Mouse (Mus musculus) kidney, postnatal 10 days (tissue): Measurements from ENCODE around the gene Tmem206.

ENCODE experiments used
- DNase-seq: peaks from one replicate; pipeline ENCODE4 v3.0.0; 2021; ENCODE audit warnings: mixed read lengths

Tmem206 gene

DNA sequence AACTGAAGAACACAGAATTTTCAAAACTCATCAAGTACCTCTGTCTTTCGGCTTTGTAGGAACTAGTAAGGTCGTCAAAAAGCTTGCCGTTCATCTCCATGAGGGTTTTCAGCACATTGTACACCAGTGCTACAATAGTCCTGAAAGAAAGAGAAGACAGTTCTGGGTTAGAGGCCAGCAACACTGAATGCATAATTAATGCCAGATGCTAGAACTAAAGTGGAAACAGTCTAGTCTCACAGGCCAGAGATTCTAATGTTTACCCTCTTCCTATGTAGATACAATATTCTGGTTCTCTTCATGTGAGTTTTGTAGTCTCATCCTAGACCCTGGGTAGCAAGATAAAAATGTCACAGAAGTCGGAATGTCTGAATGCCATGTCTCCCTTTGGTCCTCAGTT lies 28.1 kb downstream of the Tmem206 start:
- DNase-seq: no peak

DNA sequence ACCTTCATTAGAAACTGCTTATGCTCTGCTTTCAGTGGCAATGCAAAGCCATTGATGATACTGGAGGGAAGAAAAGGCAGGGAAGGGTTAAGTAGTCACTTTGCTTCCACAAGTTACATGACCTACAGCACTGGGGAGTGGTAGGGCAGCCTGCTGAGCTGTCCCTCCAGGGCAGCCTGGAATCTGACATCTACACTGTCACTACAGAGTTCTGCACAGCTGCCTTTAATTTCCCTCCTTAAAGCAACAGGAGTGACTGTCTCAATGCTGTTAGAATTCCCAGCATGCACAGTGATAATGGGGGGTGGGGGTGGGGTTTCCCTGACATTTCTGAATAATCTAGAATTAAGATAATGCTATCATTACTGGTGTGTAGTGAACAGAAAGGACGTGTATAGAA lies 31.2 kb downstream of the Tmem206 start:
- DNase-seq: no peak

DNA sequence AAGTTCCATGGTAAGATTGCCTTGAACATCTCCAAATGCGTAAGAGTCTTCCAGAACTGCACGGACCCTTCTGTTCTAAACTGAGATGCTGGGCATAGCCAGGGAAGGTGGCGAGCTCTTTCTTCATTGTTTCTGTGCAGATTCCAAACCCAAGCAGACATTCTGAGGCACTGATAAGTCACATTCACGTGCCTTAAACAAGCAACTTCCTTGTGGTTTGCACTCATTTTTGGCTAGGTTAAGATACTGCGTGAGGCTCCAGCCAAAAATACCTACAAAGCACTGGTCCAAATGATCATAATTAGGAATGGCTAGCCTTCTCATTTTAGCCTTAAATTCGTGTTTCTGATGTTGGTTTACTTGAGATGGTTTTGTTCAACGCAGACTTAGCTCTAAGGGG lies 33.8 kb downstream of the Tmem206 start:
- no peak for DNase-seq

DNA sequence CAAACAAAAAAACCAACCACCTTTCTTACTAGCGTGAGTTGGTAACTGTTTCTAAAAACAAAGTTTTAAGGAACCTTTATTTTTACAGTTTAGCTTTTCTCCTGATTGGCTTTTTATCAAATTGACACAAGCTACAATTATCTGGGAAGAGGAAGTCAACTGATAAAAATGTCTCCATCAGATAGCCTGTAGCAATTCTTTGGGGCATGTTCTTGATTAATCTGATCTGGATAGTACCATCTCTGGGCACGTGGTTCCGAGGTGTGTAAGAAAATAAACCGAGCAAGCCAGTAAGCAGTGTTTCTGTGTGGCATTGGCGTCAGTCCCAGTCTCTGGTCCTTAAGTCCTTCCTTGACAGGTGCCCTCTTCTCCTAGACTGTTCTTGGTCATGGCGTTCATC lies 36.7 kb downstream of the Tmem206 start:
- DNase-seq: no peak

DNA sequence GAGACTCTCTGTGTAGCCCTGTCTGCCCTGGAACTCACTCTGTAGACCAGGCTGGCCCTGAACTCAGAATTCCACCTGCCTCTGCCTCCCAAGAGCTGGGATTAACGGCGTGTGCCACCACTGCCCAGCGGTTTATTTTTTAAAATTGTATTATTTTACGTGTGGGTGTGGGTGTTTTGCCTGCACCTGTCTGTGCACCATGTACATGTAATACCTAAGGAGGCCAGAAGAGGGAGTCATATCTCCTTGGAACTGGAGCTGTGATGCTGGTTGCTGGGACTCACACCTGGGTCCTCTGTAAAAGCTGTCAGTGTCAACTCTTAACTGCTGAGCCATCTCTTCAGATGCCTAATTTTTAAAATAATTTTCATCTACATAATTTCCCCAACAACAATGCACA lies 38.8 kb downstream of the Tmem206 start:
- peak; percentile 27 for DNase-seq

DNA sequence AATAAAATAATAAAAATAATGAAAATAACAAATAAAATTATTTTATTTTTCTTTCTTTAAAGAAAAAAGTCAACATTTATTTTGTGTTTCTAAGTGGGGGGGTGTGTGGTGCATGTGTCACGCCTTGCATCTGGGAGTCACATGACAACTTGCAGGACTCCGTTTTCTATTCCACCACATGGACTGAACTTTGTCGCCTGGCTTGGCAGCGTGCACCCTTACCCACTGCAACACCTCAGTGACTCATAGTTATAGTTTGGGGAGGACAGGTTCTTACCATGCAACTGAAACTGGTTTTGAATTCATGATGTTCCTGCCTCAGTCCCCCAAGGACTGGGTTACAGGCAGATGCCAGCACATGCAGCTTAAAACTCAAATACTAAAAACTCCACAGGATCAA lies 42.5 kb downstream of the Tmem206 start:
- DNase-seq: peak; percentile 31

DNA sequence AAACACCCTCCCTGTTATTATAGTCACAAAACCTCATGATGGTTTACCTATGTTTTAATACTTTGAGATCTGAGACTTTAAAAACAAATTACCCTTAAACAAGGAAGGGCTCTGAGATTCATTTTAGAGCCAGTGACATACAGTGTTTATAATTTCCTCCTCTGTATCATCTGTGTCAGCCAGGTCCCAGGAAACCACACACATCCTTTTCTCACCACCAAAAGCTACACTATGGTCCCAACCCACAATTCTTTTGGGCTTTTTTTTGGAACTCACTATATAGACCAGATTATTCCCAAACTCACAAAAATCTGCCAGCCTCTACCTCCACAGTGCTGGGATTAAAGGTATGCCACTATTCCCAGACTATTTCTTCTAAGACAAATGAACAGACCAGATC lies 43.4 kb downstream of the Tmem206 start:
- no peak for DNase-seq

DNA sequence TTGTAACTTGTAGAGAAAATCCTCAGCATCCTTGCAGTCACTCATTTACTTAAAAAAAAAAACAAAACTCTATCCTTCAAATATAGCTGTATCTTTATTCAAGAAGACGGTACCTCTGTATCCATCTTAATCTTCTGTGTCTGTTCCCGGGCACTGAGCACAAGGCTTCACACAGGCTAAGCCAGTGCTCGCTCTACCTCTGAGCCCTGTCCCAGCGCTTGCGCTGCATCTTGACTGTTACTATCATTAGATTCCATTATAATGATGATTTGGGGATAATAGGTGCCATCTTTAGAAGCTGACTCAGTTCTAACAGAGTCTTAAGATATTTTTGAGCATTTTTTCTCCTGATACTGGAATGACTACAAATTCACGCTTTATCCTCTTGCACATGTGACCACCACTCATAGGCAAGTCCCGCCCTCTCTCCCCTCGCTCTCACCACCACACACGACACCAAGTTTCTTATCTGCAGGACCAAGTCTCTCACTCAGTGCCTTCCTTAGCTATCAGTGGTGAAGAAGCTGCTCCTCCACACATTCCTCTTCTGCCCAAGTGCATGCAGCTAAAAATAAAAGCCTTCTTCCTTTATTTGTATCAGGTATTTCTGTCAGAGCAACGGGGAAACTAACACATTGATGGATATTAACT lies 49.4 kb downstream of the Tmem206 start:
- no peak for DNase-seq

DNA sequence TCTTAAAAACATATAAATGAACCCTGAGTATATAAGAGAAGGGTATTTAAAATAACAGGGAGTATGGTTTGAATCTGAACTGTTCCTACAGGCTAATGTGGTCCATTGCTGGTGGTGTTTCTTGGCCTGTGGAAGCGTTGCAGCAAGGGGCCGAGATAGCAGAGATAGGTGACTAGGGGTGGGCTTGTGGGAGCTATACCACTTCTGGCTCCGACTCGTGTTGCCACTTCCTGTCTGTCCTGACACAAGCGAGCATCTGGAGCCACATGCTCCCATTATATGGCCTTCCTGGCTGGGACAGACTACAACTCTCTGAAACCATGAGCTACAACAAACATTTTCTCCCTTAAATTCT lies 49.9 kb downstream of the Tmem206 start:
- no peak for DNase-seq

DNA sequence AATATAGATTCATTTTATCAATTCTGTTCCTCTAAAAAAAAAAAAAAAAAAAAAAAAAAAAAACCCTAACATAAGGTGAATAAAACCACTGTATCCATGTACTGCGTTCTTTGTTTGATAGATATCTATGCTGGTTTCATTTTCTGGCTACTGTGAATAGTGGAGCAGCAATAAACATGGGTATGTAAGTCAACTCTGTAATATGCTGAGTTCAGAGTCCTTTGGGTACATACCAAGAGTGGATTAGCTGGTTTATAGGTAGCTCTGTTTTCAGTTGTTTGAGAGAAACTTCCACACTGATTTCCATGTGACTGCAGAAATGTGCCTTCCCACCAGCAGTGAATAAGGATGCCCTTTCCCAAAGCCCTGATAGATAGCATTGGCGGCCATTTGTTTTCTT lies 52.4 kb downstream of the Tmem206 start:
- no peak for DNase-seq

DNA sequence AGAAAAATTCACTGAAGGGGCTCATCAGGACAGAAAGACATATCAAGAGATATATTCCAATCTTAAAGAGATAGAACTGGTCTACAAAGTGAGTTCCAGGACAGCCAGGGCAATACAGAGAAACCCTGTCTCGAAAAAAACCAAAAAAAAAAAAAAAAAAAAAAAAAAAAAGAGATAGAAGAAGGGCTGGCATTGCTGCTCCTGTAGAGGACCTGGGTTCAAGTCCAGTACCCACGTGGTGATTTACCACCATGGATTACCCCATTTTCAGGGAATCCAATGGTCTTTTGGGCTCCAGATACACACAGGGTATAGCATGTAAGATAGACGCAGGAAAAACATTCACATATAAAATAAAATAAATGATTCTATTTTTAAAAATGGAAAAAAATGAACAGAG lies 55.1 kb downstream of the Tmem206 start:
- no peak for DNase-seq

DNA sequence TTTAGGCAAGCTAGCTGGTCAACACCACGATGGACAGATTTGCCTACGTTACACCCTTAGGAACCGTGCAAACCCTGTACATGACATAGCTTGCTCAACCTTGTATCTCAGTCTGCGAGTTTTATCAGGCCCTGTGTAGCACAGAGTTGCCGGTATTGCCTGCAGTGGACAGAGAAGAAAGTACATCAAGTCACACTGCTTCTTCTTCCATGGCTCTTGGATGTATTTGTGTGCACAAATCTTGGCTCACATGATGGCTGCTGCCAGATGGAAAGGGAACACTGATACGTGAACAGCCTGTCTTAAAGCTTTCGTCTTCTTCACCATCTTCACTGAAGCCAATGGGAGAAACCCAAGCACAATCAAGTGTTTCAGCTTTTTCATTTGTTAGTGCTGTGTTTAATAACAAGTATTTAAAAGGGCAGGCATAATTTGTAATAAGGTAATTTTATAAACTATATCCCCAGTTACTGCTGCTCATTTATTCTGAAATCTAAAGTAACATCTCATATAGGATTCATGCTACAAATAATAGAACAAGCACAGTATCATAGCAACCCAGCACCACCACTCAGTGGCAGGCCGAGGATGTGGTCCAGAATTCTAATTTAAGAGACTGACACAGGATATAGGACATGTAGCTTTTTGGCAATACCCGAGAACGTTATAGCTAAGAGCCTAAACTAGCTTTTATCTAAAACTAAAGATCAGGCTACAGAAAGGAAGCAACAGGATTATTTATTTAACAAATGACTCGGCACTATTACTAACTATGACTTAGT lies 56.4 kb downstream of the Tmem206 start:
- DNase-seq: no peak

DNA sequence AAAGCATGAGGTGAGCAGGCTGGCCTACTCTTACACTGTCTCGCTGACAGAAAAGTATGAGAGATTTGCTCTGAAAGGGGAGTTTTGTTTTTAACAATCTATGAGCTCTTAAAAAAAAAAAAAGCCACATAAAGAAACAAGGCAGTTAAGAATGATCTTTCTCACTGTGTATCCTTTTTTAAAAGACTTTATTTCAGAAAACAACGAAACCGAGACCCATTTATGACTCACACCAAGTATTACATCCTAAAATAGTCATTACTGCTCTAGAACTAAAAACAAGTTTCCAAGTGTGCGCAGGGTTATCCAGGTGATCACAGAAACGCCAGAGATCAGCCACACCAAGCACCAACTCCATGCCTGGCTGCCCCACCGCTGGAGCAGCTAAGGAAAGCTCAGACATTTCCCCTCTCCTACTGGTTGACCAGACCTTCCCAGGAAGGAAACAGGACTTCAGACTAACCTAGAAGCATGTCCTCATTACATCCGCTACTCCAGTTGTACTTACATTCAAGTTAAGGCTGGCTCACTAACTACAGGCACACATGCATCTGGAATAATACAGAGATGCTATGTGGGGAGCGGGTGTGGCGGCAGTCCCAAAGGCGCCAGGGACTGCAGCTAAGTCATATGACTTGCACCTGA lies 59.2 kb downstream of the Tmem206 start:
- no peak for DNase-seq

DNA sequence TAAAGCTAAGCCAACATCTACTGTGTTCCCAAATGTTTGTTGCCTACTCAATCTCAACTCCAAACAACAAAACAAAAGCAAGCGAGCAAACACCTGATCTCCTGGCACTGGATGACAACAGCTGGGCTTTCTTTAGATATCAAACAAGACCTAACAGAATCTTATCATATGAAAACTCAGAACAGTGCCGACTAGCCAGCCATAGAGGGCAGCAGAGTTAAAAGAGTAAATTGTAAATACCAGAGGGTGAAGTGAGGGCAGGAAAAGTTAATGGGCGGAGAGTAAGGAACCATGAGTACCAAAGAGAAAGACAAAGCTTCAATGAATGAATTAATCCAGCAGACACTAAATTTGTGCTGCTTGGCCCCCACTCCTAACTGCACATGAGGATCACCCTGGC lies 65.6 kb downstream of the Tmem206 start:
- peak; percentile 74 for DNase-seq

DNA sequence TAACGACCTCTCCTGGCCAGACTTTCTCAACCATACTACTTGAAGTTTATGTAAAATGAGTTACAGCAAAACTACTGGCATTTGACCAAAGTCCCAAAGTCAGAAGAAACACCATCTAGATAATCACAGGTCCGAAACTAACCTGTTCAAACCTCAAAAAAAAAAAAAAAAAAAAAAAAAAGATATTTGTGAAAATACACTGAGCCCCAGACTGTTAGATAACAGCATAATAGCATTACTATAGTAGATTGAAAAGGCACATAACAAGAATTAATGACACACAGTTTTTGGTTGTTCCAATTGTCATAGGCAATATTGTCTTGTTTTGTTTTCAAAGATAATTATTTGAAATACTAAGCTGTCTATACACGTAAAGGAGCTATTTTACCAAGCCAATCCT lies 67.8 kb downstream of the Tmem206 start:
- no peak for DNase-seq

DNA sequence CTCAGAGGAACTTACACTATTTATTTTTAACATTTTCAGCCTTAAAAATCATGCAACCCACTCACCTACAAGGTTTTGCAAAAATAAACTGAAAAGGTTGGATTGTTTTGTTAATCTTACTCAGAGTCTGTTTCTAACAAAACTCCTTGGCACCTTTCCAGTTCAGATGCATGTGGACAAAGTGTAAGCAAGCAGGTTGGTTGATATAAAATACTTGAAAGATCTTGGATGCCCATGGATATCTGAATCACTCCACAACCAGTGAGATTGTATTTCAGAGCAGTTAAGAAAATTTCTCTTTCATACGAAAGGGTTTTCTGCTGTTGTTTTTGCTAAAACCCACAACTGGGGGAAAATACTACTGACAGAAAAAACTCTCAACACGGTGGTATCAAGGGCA lies 68.4 kb downstream of the Tmem206 start:
- peak; percentile 42 for DNase-seq

DNA sequence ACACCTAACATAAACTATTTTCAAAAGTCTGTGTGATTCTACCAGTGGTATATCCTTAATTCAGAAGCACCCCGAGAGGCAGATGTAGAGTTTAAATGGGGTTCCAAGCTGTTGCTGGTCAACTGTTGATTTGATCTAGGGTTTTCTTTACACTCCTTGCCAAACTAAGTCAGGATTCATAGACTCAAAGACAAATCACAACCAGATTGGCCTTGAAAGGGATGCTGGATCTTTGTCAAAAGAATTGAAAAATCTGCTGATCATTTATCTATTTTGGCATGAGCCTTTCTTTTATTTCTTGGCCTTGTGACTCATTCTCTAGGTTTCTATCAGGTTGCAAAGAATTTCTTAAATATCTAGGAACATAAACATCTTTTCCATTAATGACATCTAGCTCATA lies 69.5 kb downstream of the Tmem206 start:
- DNase-seq: no peak

DNA sequence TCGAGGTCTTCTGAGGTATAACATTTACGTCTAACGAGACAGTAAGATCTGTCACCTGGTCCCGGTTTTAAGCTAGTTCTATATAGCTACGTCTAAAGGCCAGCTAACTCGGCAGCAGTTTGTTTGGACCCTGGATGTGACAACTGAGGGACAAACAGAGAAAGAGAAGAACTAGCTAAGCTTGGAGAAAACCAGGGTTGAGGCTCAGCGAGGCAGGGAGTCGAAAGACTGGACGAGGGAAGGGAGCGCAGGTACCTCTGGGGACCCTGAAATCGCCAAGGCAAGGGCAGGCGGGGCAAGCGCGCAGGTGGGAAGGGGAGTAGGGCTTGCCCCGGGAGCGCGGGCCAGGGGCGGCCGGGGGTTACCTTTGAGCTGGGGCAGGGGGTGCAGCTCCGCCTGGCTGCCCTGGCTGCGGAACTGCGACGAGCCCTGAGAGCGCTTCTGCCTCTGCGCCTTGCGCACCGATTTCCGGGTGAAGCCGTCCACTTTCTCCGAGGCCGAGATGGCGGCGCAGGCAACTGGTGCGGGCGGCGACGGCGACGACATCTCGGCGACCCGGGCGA lies 70.2 kb downstream of the Tmem206 start:
- peak; percentile 75 for DNase-seq

DNA sequence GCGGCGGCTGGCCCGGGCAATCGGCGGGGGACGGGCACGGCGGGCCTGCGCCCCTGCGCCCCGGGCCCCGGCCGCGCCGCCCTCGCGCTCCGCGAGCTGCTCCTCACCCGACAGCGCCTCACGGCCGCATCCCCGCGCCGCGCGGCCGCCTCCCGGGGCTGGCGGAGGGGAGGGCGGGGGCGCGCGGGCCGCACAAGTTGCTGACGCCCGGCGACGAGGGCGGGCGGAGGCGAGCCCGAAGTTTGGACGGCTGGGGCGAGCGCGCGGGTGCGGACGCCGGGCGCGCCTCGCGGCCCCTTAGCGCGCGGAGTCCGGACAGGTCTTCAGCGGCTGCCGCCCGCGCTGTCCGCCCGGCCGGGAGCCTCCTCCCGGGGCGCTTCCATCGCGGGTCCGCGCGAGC lies 70.7 kb downstream of the Tmem206 start:
- peak; percentile 79 for DNase-seq

DNA sequence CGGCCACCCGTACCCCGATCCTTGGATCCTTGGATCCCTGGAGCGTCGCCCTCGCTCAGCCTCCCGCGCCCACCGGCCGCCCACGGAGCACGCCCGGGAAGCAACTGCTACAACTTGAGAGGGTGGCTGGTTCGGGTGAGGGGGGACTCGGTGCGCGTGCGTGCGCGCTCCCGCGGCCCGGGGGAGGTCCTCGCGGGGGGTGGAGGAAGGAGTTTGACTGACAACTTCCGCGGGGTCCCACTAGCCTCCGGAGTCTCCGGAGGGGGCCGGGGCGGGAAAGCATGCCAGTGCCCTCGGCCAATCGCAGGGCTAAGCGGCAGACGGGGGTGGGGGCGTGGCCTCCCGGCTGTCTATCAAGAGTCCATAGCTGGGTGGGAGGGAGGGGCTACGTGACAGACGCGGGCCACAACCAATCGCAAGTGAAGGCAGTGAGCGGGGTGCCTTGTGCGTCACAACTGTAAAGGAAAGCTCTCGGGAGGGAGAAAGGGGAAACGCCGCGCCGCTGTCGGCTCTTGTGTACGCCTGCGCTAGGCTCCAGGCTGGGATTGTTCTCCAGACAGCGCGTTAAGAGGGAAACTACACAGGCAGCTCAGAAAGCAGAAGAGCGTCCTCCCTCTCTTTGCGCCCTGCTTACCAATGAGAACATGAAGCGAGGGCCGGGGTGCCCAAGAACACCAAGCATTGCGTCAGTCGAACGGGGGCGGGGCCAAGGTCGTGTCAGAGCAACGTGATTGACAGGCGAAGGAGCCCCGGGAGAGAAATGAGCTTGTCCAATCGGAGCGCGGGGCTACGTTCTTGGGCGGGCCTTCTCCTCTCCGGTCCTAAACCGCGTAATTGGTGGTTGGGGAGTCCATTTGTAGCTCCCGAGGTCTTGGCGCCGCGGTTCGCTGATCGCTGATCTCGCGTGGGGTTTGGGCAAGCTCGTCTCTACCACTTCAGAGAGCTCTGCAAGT lies 71.5 kb downstream of the Tmem206 start:
- peak; percentile 100 for DNase-seq
